Mouse (Mus musculus): ENCODE results near the gene Nt5c. TPM values are rescaled to one million over a fixed set of nuclear protein-coding genes. Genes with fewer than 3 reads are reported as not detected.
A peak's percentile ranks its signal among the peaks of the same experiment; 100 is the strongest.
"Not testable (repeated sequence)": the region's sequence is repeated elsewhere in the genome, so short reads cannot be mapped to it uniquely, and the experiment has no call there.

The Nt5c gene
- total RNA-seq, 2 experiments from 2014 or later, result 14.1 to 52.3 TPM

GRCm38 (mm10) chr11:115512407-115513183, 20.9 kb upstream of the Nt5c start:
- ATAC-seq (replicated peaks; ENCODE audit: low FRiP score, poor library complexity, severe bottlenecking), result no peak

- ATAC-seq (replicated peaks; ENCODE audit: low FRiP score, poor library complexity, severe bottlenecking), result no peak
Observed at GRCm38 (mm10) chr11:115512004-115512403, 20.3 kb upstream of the Nt5c start.

- ATAC-seq (replicated peaks; ENCODE audit: low FRiP score, poor library complexity, severe bottlenecking), result peak; percentile 58
Observed at GRCm38 (mm10) chr11:115511121-115511520, 19.5 kb upstream of the Nt5c start.

- ATAC-seq (replicated peaks; ENCODE audit: low FRiP score, poor library complexity, severe bottlenecking), result no peak
Observed at GRCm38 (mm10) chr11:115510507-115510888, 18.8 kb upstream of the Nt5c start.

- no peak for ATAC-seq (replicated peaks; ENCODE audit: low FRiP score, poor library complexity, severe bottlenecking)
Observed at GRCm38 (mm10) chr11:115509773-115510506, 18.3 kb upstream of the Nt5c start.

GRCm38 (mm10) chr11:115508061-115508460, 16.4 kb upstream of the Nt5c start:
- ATAC-seq (replicated peaks; ENCODE audit: low FRiP score, poor library complexity, severe bottlenecking), result no peak

GRCm38 (mm10) chr11:115506586-115506985, 14.9 kb upstream of the Nt5c start:
- ATAC-seq (replicated peaks; ENCODE audit: low FRiP score, poor library complexity, severe bottlenecking), result peak; percentile 81

- no peak for ATAC-seq (replicated peaks; ENCODE audit: low FRiP score, poor library complexity, severe bottlenecking)
Observed at GRCm38 (mm10) chr11:115502636-115503035, 11.0 kb upstream of the Nt5c start.

- not testable (repeated sequence) for ATAC-seq (replicated peaks; ENCODE audit: low FRiP score, poor library complexity, severe bottlenecking)
Observed at GRCm38 (mm10) chr11:115496559-115496958, 4.9 kb upstream of the Nt5c start.

- ATAC-seq (replicated peaks; ENCODE audit: low FRiP score, poor library complexity, severe bottlenecking), result 0 out of 2 replicates have a peak, but pooled peaks have one; percentile 19
Observed at GRCm38 (mm10) chr11:115492387-115492786, 725 bp upstream of the Nt5c start.

GRCm38 (mm10) chr11:115490441-115491355, 964 bp downstream of the Nt5c start:
- 0 out of 2 replicates have a peak, but pooled peaks have one; percentile 6 for ATAC-seq (replicated peaks; ENCODE audit: low FRiP score, poor library complexity, severe bottlenecking)

- ATAC-seq (replicated peaks; ENCODE audit: low FRiP score, poor library complexity, severe bottlenecking), result no peak
Observed at GRCm38 (mm10) chr11:115488551-115489104, 3.0 kb downstream of the Nt5c start.

- no peak for ATAC-seq (replicated peaks; ENCODE audit: low FRiP score, poor library complexity, severe bottlenecking)
Observed at GRCm38 (mm10) chr11:115485155-115485554, 6.5 kb downstream of the Nt5c start.

GRCm38 (mm10) chr11:115483726-115484125, 7.9 kb downstream of the Nt5c start:
- ATAC-seq (replicated peaks; ENCODE audit: low FRiP score, poor library complexity, severe bottlenecking), result peak; percentile 74

GRCm38 (mm10) chr11:115483278-115483677, 8.4 kb downstream of the Nt5c start:
- 0 out of 2 replicates have a peak, but pooled peaks have one; percentile 10 for ATAC-seq (replicated peaks; ENCODE audit: low FRiP score, poor library complexity, severe bottlenecking)

- no peak for ATAC-seq (replicated peaks; ENCODE audit: low FRiP score, poor library complexity, severe bottlenecking)
Observed at GRCm38 (mm10) chr11:115481553-115482259, 10.0 kb downstream of the Nt5c start.

GRCm38 (mm10) chr11:115478296-115478938, 13.2 kb downstream of the Nt5c start:
- no peak for ATAC-seq (replicated peaks; ENCODE audit: low FRiP score, poor library complexity, severe bottlenecking)

- not testable (repeated sequence) for ATAC-seq (replicated peaks; ENCODE audit: low FRiP score, poor library complexity, severe bottlenecking)
Observed at GRCm38 (mm10) chr11:115477388-115477787, 14.3 kb downstream of the Nt5c start.
